Mouse (Mus musculus): ENCODE results near the gene Sh3bp1.

Gene Sh3bp1

DNA sequence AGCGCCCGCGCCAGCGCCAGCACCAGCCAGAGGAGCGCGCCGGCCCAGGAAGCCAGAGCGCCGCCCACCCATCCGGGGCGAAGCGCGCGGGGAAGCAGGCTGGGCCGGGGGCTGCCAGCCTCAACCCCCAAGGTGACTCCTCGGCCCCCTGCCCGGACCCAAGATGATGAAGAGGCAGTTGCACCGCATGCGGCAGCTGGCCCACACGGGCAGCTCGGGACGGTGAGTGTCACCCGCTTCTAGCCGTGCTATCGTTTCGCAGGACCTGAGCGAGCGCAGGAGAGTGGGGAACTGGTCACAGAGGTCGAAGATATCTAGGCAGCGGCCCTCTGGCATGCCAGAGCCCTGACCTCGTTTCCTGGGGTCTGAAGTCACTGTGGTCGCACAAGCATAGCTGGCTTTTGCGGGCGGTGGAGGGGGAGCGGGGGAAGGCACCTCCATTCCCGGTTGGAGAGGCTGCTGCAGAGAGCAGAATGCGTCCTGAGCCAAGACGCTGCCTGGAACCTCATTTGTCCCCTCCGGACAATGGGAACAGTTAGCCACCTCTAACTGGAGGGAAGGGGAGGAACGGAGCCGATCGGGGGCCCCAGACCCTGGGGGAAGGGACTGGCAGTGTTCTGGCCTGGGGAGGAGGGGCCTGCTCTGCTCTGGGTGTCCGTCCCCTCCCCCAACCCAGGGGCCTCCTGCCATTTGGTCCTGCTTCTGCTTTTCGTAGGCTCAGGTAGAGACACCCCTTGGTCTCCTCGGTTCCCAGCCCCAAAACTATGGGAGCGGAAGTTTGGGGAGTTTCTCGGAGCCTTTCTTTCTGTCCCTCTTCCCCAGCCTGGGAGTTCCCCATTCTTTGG lies at the start of gene Sh3bp1:
Gene Sh3bp1 (plus strand): TSS at position 29 of the 845 bp plus-strand sequence.
- peak; percentile 38; the same call in 1 of the 2 replicates for ATAC-seq (ENCODE audit: low TSS enrichment)

DNA sequence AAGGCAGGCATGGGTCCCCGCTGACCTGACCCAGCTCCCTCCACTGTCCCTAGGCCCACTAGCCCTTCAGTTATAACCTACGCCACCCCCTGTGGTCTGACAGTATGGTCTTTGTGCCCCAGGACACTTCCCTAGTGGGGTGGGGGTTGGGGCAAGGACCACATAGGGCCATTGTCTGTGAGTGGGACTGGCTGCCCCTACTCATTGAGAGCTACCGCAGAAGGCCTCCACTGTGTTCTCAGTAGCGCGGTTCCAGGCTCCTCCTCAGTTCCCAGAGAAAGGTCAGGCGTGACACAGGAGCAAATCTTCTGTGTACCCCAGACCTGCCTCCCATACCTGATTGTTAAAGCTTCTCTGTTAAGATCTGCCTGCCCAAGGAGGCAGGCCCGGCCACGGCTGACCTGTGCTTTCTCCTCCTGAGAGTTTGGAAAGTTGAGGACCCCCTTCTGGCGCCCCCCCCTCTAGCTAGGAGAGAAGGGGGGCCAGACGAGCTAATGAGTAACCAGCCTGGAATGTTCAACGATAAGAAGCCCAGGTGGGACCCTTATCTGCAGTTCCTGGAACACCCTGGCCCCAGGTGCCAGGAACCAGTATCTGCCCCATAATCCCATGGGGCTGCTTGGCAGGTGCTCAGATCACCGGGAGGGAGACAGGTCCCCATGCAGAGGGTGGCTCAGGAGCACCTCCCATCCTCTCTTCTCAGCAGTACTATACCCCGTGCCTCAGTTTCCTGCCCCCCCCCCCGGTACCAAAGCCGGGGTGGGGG lies 49.3 kb upstream of the Sh3bp1 start:
- peak; percentile 32; the same call in 1 of the 2 replicates for ATAC-seq (ENCODE audit: low TSS enrichment)

DNA sequence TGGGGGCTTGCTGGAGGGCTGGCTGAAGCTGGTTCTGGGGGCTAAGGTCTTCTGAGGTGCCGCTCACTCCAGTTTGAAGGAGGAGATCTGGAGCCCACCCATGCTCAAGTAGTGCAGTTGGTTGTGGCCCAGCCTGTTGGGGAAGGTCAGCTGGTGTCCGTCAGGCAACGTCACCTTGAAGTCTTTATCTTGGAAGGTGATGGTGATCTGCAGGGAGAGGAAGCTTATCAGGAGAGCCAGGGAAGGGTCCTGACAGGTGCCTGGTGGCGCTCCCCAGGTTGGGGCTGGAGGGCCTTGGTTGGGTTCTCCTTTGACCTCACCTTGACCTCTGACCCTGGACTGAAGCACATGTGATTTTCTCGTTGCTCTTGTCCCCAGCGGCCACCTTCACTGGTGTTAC lies 48.6 kb upstream of the Sh3bp1 start:
- no peak for ATAC-seq (ENCODE audit: low TSS enrichment)

DNA sequence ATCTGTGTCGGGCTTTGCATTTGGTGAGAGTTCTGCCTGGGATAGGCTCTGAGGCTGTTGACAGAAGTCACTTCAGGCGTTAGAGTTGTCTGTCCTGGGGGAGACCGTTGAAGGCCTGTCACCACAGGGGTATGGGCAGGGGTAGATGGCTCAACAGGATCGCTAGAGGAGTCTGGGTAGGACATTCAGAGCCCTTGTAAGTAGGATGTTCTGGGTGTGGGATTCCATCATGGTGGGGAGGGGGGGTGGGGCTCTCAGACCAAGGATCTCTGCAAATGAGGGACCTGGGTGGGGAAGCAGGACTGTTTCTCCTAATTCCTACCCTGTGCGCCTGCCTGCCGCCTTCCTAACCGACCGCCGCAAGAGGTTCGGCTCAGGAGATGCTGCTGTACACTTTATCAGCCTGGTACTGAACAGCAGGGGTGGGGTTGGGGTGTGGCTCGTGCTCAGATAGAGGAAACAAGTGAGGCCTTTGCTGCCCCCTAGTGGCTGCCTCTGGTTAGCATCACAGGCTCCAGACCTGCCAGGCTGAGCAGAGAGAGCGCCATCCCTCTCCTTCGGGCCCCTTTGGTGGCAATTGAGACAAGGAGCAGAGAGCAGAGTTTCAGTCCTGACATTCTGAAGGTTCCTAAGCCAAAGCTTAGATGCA lies 47.9 kb upstream of the Sh3bp1 start:
- peak; percentile 85 for ATAC-seq (ENCODE audit: low TSS enrichment)

DNA sequence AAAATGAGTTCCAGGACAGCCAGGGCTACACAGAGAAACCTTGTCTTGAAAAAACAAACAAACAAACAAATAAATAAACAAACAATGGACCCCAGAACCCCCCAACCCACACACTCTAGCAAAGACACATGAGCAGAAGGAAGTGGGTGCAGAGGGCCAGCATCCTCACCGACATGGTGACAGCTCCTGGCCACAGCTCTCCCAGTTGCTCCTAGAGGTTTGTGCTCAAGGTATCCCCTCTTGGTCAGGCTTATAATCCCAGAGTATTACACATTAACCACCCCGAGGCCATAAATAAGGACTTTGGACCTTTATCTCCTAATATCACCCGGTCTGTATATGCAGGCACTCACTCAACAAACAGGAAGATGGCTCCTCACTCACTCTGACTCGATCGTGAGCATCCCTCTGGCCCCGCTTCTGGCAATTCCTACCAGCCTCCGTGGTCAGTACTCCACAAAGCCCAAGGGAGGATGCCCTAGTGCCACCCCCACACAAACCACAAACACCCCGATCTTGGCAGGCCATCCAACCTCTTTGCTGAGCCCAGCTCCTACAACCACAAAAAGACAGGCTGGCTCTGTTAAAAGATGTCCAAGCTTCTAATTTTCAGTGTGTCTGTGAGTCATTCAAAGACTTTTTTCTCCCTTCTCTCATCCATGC lies 44.1 kb upstream of the Sh3bp1 start, which contains the start of gene Lgals2:
Gene Lgals2 (minus strand): TSS at position 227 of the 663 bp plus-strand sequence.
- ATAC-seq (ENCODE audit: low TSS enrichment): no peak

DNA sequence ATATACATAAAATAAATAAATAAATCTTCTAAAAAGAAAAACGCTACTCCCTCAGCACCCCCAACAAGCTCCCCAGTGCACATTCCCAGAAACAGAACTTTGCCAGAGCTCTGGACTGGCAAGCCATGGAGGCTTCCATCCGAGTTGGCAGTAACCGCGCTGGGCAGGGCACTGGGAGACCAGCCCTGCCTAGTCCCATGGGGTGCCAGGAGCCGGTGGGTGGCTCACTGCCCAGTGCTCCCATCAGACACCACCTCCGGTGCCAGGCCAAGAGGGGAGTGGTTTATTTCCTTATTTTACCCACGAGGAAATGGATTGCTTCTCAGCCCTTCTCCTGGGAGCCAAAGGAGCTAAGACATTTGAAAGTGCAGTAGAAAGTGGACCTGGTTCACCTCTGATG lies 42.6 kb upstream of the Sh3bp1 start:
- ATAC-seq (ENCODE audit: low TSS enrichment): peak; percentile 47; the same call in 1 of the 2 replicates

DNA sequence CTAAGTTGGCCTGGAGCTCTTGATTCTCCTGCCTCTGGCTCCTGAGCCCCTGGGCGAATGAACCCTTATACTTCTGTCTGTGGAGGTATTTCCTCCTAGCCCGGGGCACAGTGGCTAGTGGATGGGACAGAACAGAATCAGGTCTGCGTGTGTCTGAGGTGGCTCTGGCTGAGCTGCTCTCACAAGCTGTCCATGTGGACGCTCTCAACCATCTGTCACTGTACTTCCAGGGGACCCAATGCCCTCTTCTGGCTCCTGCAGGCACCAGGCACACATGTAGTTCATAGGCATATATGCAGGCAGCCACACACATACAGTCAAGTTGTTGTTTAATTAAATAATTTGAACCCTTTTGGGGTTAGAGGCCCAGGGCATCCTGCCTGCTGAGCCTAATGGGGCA lies 40.3 kb upstream of the Sh3bp1 start:
- ATAC-seq (ENCODE audit: low TSS enrichment): no peak

DNA sequence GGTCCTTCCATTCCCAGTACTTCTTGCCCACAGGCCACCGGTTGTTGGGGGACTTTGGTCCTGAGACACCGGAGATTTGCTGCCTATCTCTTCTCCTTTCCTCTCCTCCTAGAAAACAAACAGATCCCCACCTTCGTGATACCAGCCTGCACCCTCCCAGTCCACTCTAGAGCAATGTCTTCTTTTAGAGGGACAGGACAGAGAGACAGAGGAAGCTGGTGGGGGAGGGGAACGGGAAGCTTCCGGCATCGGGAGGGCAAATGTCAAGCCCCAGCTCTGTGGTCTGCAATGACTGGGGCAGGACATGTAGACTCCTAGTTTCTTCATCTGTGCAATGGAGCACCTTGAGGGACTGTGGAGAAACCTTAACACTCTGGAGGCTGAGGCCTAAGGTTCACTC lies 39.9 kb upstream of the Sh3bp1 start:
- ATAC-seq (ENCODE audit: low TSS enrichment): no peak

DNA sequence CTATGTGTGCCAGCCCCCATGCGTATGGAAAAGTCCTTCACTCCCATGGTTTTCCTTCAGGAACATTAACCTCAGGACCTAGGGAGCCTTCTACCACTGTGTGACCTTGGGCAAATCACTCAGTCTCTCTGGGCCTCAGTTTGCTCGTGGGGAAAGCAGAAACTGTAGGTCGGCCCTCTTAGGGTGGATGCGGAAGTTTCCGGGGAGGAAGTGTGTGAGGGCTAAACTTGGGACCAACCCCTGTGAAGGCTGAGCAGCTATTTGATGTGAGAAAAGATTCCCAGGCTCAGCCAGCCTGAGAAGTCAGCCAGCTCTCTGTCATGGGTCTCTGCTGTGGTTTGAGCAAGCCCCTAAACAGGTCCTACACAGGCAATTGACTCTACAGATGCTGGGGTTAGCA lies 37.3 kb upstream of the Sh3bp1 start:
- no peak for ATAC-seq (ENCODE audit: low TSS enrichment)

DNA sequence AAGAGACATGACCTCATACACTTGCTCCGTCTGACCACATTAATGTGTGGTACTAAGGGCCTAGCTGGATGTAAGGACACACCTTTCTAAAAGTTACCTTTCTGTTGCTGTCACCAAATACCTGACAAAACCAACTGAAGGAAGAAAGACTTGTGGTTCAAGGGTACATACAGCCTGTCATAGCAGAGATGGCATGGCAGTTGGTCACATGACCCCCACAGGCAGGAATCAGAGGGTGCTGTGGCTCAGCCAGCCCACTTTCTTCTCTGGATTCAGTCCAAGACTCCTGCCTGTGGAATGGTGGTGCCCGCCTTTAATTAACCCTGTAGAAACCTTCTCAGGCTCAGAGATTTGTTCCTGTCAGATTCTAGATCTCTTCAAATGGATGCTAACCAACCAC lies 36.4 kb upstream of the Sh3bp1 start:
- no peak for ATAC-seq (ENCODE audit: low TSS enrichment)

DNA sequence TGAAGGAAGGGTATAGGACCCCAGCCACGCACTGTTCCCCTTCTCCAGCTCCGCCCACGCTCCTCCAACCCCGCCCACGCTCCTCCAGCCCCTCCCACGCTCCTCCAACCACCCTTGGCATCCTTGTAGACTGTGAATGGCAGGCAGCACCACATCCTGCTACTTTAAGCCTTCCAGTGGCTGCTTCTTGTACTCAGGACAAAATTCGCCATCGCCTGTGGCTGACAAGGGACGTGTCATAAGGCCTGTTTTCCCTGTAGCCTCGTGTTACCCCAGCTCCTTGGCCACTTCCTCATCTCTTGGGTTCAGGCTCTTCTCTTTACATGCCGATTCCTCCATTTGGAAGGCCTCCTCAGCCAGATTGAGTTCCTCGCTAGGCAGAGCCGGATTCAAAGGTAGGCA lies 35.7 kb upstream of the Sh3bp1 start:
- no peak for ATAC-seq (ENCODE audit: low TSS enrichment)

DNA sequence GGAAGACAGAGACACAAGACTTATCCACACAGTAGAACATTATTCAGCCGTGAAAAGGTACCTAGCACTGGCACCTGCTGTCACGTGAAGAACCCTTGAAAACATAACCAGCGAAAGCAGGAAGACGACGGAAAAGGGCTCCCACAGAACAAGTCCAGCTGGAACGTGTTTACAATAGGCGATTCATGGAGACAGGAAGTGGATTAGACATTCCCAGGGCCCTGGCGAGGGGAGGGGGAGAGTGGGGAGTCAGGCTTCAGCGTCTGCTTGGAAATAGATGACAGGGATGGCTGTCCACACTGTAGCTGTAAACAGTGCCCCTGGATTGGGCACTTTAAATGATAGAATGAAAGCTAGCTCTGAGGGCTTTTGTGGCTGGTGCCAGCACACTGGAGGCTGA lies 31.2 kb upstream of the Sh3bp1 start:
- no peak for ATAC-seq (ENCODE audit: low TSS enrichment)

DNA sequence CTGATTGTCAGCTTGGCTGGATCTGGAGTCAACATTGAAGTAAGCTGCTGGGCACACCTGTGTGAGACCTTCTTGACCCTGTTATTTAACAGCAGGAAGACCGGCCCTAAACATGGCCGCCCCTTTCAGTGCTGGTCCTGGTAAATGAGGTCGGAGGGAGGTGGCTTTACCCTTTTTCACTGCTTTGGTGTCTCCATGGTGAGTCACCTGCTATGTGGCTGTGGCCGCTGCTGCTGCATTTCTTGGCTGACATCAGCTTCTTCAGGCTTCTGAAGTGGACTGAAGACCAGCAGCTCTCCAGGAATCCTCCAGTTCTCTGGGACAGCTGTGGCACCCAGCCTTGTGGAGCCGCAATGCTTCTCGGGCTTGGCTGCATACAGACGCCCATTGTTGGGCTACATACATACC lies 30.7 kb upstream of the Sh3bp1 start:
- peak; percentile 25; the same call in 1 of the 2 replicates for ATAC-seq (ENCODE audit: low TSS enrichment)

DNA sequence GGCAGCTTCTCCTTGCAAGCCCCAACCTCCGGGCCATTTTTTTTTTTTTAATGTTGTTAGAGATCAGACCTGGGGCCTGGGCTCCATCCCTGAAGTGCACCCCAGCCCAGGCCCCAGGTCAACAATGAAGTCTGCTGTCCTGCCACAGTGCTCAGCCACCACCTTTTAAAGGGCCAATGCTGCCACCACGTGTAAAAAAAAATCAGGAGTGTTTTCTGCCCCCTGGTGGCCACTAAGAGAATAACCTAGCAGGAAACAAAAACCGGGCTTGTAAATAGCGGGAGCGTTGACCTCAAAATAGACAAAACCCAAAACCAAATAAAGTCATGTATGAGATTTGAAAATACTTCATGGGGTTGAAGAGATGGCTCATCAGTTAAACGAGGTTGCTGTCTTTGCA lies 29.8 kb upstream of the Sh3bp1 start:
- no peak for ATAC-seq (ENCODE audit: low TSS enrichment)

DNA sequence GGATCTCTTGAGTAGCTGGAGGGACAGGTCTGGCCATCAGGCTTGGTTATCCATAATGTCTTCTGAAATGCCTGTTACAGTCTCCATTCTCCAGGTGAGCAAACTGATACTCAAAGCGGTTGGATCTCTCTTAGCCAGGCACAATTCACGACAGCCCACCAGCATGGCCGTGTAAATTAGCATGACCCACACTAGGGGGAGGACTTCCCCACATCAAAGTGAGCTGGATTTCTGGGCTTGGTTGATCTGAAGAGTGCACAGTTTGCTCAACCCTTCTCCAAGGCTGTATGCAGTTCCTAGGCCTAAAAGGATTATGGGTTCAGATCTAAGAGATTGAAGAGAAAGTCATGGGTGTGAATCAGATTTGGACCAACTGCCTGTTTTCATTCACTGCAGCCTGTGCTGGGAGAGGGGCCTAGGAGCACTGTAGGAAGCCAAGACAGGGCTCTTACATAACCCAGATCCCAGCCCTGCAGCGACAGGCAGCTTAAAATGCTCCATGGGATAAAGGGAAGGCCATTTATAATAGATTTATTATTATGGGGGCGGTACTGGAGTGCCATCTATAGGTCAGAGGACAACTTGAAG lies 27.5 kb upstream of the Sh3bp1 start:
- no peak for ATAC-seq (ENCODE audit: low TSS enrichment)

DNA sequence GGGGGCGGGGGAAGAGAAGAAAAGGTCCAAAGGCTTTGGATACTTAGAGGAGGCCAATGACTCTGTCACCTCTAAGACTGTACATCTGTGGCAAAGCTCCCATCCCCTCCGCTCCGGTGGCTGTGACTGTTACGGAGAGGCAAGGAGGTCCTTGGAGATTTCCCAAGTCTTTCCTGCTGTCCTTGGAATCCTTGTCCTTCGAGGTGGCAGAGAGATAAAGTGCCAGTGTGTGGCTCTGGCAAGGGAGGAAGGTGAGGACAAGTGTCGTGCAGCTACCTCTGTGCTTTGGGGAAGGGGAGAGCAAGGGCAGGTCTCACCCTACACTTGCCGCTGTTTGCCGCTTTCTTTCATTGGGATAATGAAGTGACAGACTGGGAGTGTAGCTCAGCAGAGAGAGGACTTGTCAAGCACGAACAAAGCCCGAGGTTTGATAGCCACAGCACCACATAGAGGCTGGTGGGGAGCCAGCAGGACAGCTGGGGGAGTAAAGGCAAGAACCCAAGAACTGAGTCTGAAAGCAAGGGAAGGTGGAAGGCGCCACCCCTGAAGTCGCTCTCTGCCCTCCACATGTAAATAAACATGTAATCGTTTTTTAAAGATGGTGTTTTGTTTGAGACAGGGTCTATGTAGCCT lies 25.6 kb upstream of the Sh3bp1 start:
- no peak for ATAC-seq (ENCODE audit: low TSS enrichment)

DNA sequence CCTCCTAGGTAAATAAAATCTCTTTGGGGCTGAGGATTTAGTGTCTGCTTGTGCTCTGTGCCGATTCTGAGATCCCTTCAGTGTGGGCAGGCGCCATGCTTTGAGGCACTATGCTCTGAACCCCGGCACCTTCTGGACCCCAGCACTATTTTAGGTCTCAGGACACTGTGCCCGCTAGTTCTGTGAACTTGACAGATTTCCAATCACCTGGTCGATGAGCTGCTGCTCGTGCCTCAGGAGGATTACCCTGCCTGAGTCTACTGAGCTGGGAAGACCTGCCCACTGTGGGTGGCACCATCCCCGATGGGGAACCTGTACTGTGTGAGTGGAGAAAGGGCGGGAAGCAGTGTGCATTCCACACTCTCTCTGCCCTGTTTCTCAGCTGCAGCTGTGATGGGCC lies 24.6 kb upstream of the Sh3bp1 start:
- no peak for ATAC-seq (ENCODE audit: low TSS enrichment)

DNA sequence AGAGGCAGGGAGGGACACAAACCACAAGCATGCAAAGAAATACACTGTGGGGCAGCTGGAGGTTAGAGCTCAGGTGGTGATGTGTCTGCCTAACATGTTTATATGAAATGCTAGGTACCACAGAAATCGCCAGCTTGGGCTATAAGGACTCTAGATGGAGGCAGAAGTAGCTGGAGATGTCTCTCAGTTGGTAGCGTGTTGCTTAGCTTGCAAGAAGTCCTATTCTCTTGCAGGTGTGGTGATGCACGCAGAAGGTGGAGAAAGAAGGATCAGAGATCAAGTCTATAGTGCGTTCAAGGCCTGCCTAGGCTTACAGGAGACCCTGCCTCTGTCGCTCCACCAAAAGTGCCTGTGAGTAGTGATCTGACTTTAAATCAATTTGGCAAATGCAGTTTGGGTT lies 24.0 kb upstream of the Sh3bp1 start:
- no peak for ATAC-seq (ENCODE audit: low TSS enrichment)

DNA sequence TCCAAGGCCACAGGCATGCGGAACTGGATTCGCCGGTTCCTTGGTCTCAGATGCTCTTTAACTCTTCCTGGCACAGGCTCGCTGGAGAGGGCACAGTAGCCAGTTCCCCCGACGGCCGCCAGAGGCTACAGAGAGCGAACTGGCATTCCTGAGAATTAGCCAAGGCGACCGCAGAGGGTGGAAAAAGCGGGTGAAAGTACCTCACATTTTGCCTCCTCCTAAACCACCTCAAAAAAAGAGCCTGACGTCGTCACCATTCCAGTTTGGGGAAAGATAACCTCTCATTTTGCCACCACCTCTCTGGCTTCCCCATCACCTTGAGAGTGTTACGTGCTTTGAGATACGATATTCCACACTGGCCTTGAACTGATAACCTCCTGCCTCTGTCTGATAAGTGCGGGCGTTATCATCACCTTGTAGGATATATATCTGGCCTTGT lies 23.3 kb upstream of the Sh3bp1 start:
- peak; percentile 50 for ATAC-seq (ENCODE audit: low TSS enrichment)

DNA sequence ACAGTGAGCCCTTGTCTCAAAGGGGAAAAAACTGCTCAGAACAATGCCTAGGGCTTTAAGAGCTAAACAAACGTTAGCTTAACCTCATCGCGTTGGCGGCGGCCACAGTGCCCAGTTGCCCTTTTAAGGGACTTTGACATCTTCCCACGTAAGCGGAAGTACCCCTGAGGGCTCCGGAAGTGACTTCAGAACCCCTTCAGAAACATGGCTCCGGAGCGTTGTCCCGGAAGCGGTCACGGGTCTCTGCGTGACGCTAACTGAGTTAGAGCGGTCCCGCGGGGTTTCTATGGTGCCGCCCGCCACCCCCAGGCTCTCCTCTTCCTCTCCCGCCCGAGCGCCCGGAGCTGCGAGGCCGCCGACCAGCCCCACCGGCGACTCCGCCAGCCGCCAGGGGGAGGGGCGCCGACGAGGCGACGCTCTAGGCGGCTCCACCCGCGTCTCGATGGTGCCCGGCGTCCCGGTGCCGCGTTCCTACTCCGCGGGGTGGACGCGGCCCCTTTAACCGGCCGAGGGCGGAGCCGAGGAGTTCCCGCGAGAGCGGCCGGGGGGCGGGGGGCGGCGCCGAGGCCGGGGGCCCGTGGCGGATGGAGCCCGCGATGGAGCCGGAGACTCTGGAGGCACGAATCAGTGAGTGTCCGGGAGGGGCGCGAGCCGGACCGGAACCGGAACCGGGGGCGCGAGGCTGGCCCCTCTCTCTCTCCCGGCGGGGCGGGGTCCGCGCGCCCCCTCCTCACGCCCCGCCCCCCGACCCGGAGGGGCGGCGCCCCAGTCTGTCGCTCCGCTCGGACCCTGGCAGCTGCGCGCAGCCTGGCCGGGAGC lies 22.4 kb upstream of the Sh3bp1 start, which contains the start of gene Gga1:
Gene Gga1 (plus strand): TSS at position 200 of the 819 bp plus-strand sequence.
- ATAC-seq (ENCODE audit: low TSS enrichment): peak; percentile 81

Data from frontal cortex, adult (tissue).